ENCODE assay signal across 8 mouse cellular contexts in genomic region chr12:83073879-83074368, GRCm38 (mm10).
A peak's percentile ranks its signal among the peaks of the same experiment; 100 is the strongest.
DNase-seq lines count a peak whose midpoint lies in the region; ATAC-seq and TF ChIP-seq lines count a peak whose summit lies in the region.

No protein-coding gene starts in this region.

- no peak for ATAC-seq in intestine, postnatal 0 days

- TF ChIP-seq POLR2A in spleen, adult 2 months (IDR thresholded peaks at IDR 0.05; ENCODE audit: low read depth, low read length): no peak

- H3K4me2 ChIP-seq in intestine, postnatal 0 days (replicated peaks; ENCODE audit: low read depth): no peak overlapping the region

- TF ChIP-seq CTCF in spleen, adult 2 months (IDR thresholded peaks at IDR 0.05; ENCODE audit: extremely low read depth, insufficient read depth, insufficient read length, insufficient replicate concordance): no peak
- no peak for TF ChIP-seq CTCF in intestine, postnatal 0 days (IDR thresholded peaks at IDR 0.05; ENCODE audit: low read depth)

- no peak for DNase-seq in heart, embryonic 10.5 days (ENCODE audit: low spot score)
- DNase-seq in heart, postnatal 4 days: no peak
- no peak for DNase-seq in spleen, adult 2 months (ENCODE audit: low read depth in 1 of 2, low spot score in 2 of 2)
- no peak for DNase-seq in spleen, postnatal 14 days (ENCODE audit: low spot score in 2 of 2)
- peak; percentile 30 for DNase-seq in limb, embryonic 10.5 days (ENCODE audit: low spot score)
- no peak for DNase-seq in adrenal gland, postnatal 10 days
- no peak for DNase-seq in ovary, adult 18-20 months (ENCODE audit: low spot score)

- peak overlapping the region; percentile 88 for H3K27ac ChIP-seq in heart, embryonic 10.5 days
- H3K27ac ChIP-seq in spleen, adult 2 months (ENCODE audit: insufficient read depth, low read length): peak overlapping the region; percentile 57; the same call in 1 of the 2 replicates
- peak overlapping the region; percentile 62; the same call in 1 of the 2 replicates for H3K27ac ChIP-seq in limb, embryonic 10.5 days
- no peak overlapping the region for H3K27ac ChIP-seq in intestine, postnatal 0 days (ENCODE audit: low read depth, low read length)

- no peaks in the 10 kb centered on the region for H3K9me3 ChIP-seq in heart, embryonic 10.5 days
- no peaks in the 10 kb centered on the region for H3K9me3 ChIP-seq in limb, embryonic 10.5 days (replicated peaks)
- no peaks in the 10 kb centered on the region for H3K9me3 ChIP-seq in intestine, postnatal 0 days (ENCODE audit: control insufficient read depth)

- 0 out of 2 replicates have a peak overlapping the region, but pooled peaks have one; percentile 5 for H3K4me3 ChIP-seq in heart, embryonic 10.5 days
- no peak overlapping the region for H3K4me3 ChIP-seq in spleen, adult 2 months (ENCODE audit: extremely low read depth, insufficient read depth, insufficient read length)
- H3K4me3 ChIP-seq in limb, embryonic 10.5 days: no peak overlapping the region
- no peak overlapping the region for H3K4me3 ChIP-seq in intestine, postnatal 0 days (ENCODE audit: low read depth, low read length)

- H3K9ac ChIP-seq in intestine, postnatal 0 days (ENCODE audit: low read depth, low read length): no peak overlapping the region

- 49% methylated on average over 6 of the region's 6 CpGs for WGBS in heart, embryonic 10.5 days
- 57% methylated on average over 6 of the region's 6 CpGs for WGBS in spleen, adult 2 months
- 78% methylated on average over 6 of the region's 6 CpGs for WGBS in limb, embryonic 10.5 days
- 89% methylated on average over 6 of the region's 6 CpGs for WGBS in intestine, postnatal 0 days

- peaks cover 58% of the 10 kb centered on the region for H3K4me1 ChIP-seq in heart, embryonic 10.5 days
- H3K4me1 ChIP-seq in spleen, adult 2 months (ENCODE audit: control insufficient read depth, insufficient read depth, insufficient read length): no peaks in the 10 kb centered on the region
- peaks cover 26% of the 10 kb centered on the region for H3K4me1 ChIP-seq in limb, embryonic 10.5 days
- no peaks in the 10 kb centered on the region for H3K4me1 ChIP-seq in intestine, postnatal 0 days (replicated peaks; ENCODE audit: control insufficient read depth, insufficient read depth, low read length)

- no peaks in the 10 kb centered on the region for H3K36me3 ChIP-seq in heart, embryonic 10.5 days
- H3K36me3 ChIP-seq in spleen, adult 2 months (ENCODE audit: control insufficient read depth, insufficient read depth, low read length): no peaks in the 10 kb centered on the region
- no peaks in the 10 kb centered on the region for H3K36me3 ChIP-seq in limb, embryonic 10.5 days
- no peaks in the 10 kb centered on the region for H3K36me3 ChIP-seq in intestine, postnatal 0 days (ENCODE audit: control insufficient read depth, insufficient read depth)

- no peaks in the 10 kb centered on the region for H3K27me3 ChIP-seq in heart, embryonic 10.5 days (ENCODE audit: insufficient read depth, poor library complexity, severe bottlenecking)
- H3K27me3 ChIP-seq in spleen, adult 2 months (ENCODE audit: control insufficient read depth, insufficient read depth, low read length): no peaks in the 10 kb centered on the region
- no peaks in the 10 kb centered on the region for H3K27me3 ChIP-seq in limb, embryonic 10.5 days (ENCODE audit: low read depth, poor library complexity, severe bottlenecking)
- H3K27me3 ChIP-seq in intestine, postnatal 0 days (replicated peaks; ENCODE audit: control insufficient read depth, insufficient read depth, low read length): no peaks in the 10 kb centered on the region
